Mouse (Mus musculus): Measurements from ENCODE around the gene Nelfb. TPM values are rescaled to one million over a fixed set of nuclear protein-coding genes. Genes with fewer than 3 reads are reported as not detected.

Nelfb gene
- polyA plus RNA-seq, 1 experiment from 2014 or later = 94.8 TPM

DNA sequence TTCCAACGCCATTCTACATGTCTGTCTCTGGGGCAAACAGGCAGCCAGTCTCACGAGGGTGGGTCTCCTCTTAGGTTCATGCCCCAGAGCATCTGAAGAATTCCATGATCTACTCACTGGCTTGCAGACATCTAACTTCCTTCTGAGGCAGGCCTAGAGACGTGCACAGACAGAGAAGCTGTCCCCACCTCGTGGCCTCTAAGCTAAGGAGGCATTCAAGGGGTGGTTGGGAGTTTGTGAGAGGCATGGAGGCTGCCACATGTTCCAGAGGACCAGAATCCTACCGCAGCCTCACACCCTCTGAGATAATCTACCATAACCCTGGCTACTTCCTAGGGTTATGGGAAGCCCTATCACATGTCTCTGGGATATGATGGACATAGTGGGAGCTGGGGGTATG, 17.3 kb downstream of the Nelfb start:
- Histone ChIP-seq H3K9me3 (no peaks in the 10 kb centered on the region), H3K36me3 (no peaks in the 10 kb centered on the region), H3K4me1 (replicated peaks) (peaks cover 30% of the 10 kb centered on the region), H3K27ac (peak overlapping the region; percentile 87; the same call in 1 of the 2 replicates), H3K27me3 (replicated peaks) (0 out of 2 replicates have a peak, but pooled peaks cover 4% of the 10 kb centered on the region), H3K4me2 (replicated peaks) (peak overlapping the region; percentile 65), H3K9ac (no peak overlapping the region), H3K4me3 (replicated peaks) (no peak overlapping the region)
- no peak for ATAC-seq
- WGBS = 68% methylated on average over 5 of the region's 5 CpGs

DNA sequence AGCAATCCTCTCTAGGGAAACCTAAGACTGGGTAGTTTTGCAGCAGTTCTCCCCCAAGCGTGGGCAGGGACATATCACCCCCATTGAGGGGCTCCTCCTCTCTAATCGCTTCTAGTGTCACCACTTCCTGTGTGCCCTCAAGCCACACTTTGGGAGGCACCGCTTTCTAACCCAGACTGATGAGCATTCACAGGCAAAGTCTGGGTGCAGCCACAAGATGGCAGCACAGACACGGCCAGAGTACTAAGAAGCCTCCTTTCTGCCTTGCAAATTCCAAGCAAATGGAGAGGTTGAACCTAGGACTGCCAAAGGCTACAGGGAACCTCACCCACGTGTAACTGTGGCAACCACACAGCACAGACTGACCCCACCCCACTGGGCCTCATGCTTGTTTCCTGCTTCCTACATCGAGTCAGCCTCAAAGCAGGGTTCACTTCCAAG, 17.9 kb downstream of the Nelfb start:
- peak overlapping the region; percentile 65 for H3K4me2 ChIP-seq (replicated peaks)
- no peak overlapping the region for H3K9ac ChIP-seq
- H3K9me3 ChIP-seq = no peaks in the 10 kb centered on the region
- H3K27me3 ChIP-seq (replicated peaks) = 0 out of 2 replicates have a peak, but pooled peaks cover 4% of the 10 kb centered on the region
- 0% methylated on average over 6 of the region's 6 CpGs for WGBS
- no peaks in the 10 kb centered on the region for H3K36me3 ChIP-seq
- no peak overlapping the region; the same call in 1 of the 2 replicates for H3K4me3 ChIP-seq (replicated peaks)
- H3K27ac ChIP-seq = peak overlapping the region; percentile 87; the same call in 1 of the 2 replicates
- peaks cover 30% of the 10 kb centered on the region for H3K4me1 ChIP-seq (replicated peaks)
- ATAC-seq = peak; percentile 80

DNA sequence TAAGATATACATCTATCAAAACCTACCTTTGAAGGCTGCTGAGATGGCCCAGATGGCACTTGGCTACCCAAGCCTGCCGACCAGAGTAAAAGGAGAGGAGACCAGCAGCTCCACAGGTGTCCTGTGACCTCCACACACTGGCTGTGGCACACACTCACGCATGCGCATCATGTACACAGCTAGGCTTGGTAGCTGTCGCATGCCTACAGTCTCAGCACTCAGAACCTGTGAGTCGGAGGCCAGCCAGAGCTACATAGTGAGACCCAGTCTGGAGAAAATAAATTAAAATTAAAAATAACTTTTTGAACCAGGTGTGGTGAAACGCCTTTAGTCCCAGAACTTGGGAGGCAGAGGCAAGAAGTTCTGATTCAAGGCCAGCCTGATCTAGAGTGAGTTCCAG, 23.4 kb downstream of the Nelfb start:
- no peak for ATAC-seq
- WGBS = 81% methylated on average over 6 of the region's 6 CpGs
- H3K4me1 ChIP-seq (replicated peaks) = peaks cover 12% of the 10 kb centered on the region
- no peak overlapping the region for H3K4me3 ChIP-seq (replicated peaks)
- H3K9ac ChIP-seq = no peak overlapping the region
- peaks cover 10% of the 10 kb centered on the region for H3K27me3 ChIP-seq (replicated peaks)
- no peak overlapping the region for H3K27ac ChIP-seq
- H3K4me2 ChIP-seq (replicated peaks) = no peak overlapping the region
- H3K9me3 ChIP-seq = no peaks in the 10 kb centered on the region
- H3K36me3 ChIP-seq = no peaks in the 10 kb centered on the region

DNA sequence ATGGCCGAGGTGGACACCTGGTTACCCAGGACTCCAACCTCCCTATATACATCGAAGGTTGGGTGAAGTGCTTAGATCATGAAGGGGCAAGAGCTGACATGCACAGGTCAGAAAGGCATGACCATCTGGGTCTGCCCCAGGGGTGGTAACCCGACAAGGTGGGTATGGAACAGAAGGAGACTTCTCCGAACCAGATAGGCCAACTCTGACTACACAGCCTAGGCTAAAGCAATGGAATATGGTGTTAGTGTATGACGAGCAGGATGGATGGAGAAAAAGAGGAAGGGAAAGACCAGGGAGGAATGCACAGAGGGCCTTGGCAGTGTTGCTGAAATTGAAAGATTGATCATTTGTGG, 24.7 kb downstream of the Nelfb start:
- ATAC-seq = no peak
- Histone ChIP-seq H3K27ac (no peak overlapping the region), H3K9ac (no peak overlapping the region), H3K27me3 (replicated peaks) (peaks cover 14% of the 10 kb centered on the region), H3K4me3 (replicated peaks) (peak overlapping the region; percentile 49; the same call in 1 of the 2 replicates), H3K4me2 (replicated peaks) (peak overlapping the region; percentile 96), H3K4me1 (replicated peaks) (peaks cover 11% of the 10 kb centered on the region), H3K36me3 (no peaks in the 10 kb centered on the region), H3K9me3 (no peaks in the 10 kb centered on the region)
- WGBS = 36% methylated on average over 5 of the region's 5 CpGs

DNA sequence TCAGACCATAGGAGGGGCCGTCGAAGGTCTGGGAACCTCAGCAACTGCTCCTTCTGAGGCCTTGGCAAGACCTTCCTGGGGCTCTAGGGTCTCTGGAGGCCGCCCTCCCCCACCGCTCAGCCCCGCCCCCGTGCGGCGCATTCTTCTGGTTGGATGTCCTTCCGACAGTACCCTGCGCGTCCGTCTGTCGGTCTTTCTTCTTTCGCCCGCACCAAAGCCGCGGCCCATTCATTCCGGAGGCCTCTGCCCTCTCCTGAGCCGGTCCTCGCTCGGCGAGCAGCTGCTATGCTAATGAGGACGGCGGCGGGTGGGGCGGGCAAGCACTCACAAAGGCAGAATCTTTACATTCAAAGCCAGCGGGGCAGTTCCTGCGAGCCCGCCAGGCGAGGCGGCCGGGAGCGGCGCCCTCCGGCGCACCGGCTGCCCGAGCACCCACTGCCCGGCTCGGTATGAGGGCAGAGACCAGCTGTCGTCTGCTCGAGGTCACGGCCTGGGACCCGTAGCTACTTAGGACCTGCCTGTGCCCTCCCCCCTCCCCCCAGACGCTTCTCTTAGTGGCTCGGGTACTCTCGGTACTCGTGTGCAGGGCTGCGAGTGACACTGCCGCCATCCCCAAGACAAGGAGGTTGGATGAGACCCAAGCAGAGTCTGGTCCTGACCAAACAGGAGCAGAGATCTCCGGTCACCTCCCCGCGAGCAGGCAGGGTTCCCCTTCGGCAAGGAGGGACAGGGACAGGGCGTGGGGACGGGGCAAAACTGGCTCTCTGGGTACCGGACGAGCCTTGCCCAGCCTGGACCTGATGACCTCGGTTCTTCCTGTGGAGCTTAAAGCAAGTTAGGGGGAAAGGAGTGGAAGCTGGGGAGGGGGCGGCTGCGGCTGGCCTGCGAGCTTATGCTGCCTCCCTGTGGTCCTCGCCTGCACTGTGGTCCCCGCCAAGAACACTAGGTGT, 25.4 kb downstream of the Nelfb start:
- WGBS = 1% methylated on average over 64 of the region's 64 CpGs
- H3K9me3 ChIP-seq = no peaks in the 10 kb centered on the region
- H3K27ac ChIP-seq = peak overlapping the region; percentile 70
- peaks cover 18% of the 10 kb centered on the region for H3K27me3 ChIP-seq (replicated peaks)
- H3K4me2 ChIP-seq (replicated peaks) = peak overlapping the region; percentile 96
- peak overlapping the region; percentile 49 for H3K4me3 ChIP-seq (replicated peaks)
- no peaks in the 10 kb centered on the region for H3K36me3 ChIP-seq
- peaks cover 15% of the 10 kb centered on the region for H3K4me1 ChIP-seq (replicated peaks)
- ATAC-seq = peak; percentile 65
- peak overlapping the region; percentile 61 for H3K9ac ChIP-seq

DNA sequence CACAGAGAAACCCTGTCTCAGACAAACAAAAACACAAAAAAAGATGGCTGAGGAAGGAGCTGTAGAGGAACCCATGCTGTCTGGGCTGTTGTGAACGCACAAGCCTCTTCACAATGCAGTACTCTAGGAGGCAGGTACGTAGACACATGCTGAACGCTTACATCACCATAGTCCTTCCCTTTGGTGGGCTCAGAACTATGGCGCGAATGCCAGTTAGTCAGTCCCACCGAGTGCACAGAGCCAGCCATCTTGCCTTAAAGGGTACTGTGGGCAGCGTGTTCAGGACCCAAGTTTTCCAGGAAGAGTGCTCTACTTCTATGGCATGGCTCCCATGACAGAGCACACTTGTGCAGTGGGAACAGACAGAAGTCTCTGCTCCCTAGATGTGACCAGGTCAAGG, 26.8 kb downstream of the Nelfb start:
- Histone ChIP-seq H3K27me3 (replicated peaks) (peaks cover 28% of the 10 kb centered on the region), H3K9ac (no peak overlapping the region), H3K4me3 (replicated peaks) (no peak overlapping the region)

DNA sequence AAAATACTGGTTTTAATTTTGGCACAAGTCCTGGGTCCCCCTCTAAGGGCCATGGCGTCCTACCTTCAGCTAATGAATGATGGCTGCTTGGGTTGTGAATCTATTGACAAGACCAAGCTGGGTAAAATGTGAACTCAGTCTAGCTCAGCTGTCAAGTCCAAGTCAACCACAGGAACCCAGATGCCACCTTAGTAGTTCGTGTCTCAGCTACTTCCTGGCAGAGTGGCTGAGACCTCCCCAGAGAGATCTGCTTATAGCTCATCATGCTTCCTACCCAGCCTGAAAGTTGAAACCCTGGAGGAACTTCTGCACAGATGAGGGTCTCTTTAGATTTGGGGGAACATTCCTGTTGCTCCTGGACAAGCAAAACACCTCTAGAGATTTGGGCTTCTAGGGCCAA, 28.0 kb downstream of the Nelfb start:
- 70% methylated on average over 2 of the region's 2 CpGs for WGBS
- no peaks in the 10 kb centered on the region for H3K36me3 ChIP-seq
- H3K9me3 ChIP-seq = no peaks in the 10 kb centered on the region
- no peak overlapping the region for H3K4me3 ChIP-seq (replicated peaks)
- peaks cover 34% of the 10 kb centered on the region for H3K4me1 ChIP-seq (replicated peaks)
- H3K9ac ChIP-seq = no peak overlapping the region
- ATAC-seq = no peak
- peaks cover 34% of the 10 kb centered on the region for H3K27me3 ChIP-seq (replicated peaks)
- no peak overlapping the region for H3K27ac ChIP-seq
- H3K4me2 ChIP-seq (replicated peaks) = peak overlapping the region; percentile 42; the same call in 1 of the 2 replicates

More for the DNA sequence above, 26.8 kb downstream of the Nelfb start:
- no peak overlapping the region for H3K4me2 ChIP-seq (replicated peaks)
- no peaks in the 10 kb centered on the region for H3K9me3 ChIP-seq
- 92% methylated on average over 7 of the region's 7 CpGs for WGBS
- ATAC-seq = no peak
- no peaks in the 10 kb centered on the region for H3K36me3 ChIP-seq
- H3K4me1 ChIP-seq (replicated peaks) = peaks cover 27% of the 10 kb centered on the region
- H3K27ac ChIP-seq = no peak overlapping the region

DNA sequence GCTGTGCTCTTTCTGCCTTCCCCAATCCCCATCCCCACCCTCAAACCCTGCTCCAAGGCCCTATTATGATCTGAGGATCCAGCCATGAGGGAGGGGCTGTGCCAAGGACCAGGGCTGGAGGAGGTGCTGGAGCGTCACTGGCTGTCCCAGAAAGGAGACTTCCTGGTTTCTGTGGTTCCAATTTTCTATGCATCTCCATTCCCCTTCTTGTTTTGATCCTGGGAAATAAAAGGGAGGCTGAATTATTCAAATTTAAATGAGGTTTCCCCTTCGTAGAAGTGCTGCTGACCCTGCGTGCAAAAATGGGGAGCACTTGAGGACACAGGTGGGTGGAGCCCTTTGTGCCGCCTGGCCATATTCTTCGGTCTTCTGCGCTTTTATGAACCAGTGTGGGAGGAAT, 28.6 kb downstream of the Nelfb start:
- no peak for ATAC-seq
- Histone ChIP-seq H3K9ac (no peak overlapping the region), H3K4me3 (replicated peaks) (peak overlapping the region; percentile 68), H3K4me2 (replicated peaks) (peak overlapping the region; percentile 42), H3K9me3 (no peaks in the 10 kb centered on the region), H3K27ac (no peak overlapping the region), H3K27me3 (replicated peaks) (peaks cover 40% of the 10 kb centered on the region), H3K4me1 (replicated peaks) (peaks cover 41% of the 10 kb centered on the region), H3K36me3 (no peaks in the 10 kb centered on the region)
- whole genome bisulfite sequencing = 34% methylated on average over 6 of the region's 6 CpGs

DNA sequence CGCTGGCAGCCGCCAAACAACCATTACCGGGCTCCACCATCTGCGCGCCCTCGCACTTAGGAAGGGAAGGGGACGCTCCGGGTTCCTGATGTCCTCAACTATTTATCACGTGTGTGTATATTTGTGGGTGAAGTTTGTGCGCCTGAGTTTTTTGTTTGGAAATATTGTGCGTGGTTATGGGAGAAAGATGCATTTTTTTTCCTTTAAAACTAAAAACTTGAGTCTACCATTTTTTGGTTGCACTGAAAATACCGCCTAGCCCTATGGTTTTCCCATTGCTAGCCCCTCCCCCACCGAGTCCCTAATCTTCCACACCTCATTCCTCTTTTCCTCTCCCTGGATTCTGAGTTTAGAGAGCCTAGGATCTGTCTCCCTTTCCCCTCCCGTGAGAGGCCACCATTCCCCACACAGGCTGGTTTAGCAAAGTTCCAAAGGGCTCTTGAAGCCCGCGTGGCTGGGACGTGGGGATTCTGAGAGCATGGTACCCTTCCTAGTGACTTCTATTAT, 29.3 kb downstream of the Nelfb start:
- Histone ChIP-seq H3K9ac (peak overlapping the region; percentile 42), H3K9me3 (no peaks in the 10 kb centered on the region), H3K27ac (peak overlapping the region; percentile 95), H3K27me3 (replicated peaks) (peaks cover 40% of the 10 kb centered on the region), H3K36me3 (no peaks in the 10 kb centered on the region), H3K4me1 (replicated peaks) (peaks cover 48% of the 10 kb centered on the region), H3K4me3 (replicated peaks) (peak overlapping the region; percentile 68), H3K4me2 (replicated peaks) (peak overlapping the region; percentile 91)
- no peak for ATAC-seq
- 1% methylated on average over 17 of the region's 17 CpGs for WGBS

DNA sequence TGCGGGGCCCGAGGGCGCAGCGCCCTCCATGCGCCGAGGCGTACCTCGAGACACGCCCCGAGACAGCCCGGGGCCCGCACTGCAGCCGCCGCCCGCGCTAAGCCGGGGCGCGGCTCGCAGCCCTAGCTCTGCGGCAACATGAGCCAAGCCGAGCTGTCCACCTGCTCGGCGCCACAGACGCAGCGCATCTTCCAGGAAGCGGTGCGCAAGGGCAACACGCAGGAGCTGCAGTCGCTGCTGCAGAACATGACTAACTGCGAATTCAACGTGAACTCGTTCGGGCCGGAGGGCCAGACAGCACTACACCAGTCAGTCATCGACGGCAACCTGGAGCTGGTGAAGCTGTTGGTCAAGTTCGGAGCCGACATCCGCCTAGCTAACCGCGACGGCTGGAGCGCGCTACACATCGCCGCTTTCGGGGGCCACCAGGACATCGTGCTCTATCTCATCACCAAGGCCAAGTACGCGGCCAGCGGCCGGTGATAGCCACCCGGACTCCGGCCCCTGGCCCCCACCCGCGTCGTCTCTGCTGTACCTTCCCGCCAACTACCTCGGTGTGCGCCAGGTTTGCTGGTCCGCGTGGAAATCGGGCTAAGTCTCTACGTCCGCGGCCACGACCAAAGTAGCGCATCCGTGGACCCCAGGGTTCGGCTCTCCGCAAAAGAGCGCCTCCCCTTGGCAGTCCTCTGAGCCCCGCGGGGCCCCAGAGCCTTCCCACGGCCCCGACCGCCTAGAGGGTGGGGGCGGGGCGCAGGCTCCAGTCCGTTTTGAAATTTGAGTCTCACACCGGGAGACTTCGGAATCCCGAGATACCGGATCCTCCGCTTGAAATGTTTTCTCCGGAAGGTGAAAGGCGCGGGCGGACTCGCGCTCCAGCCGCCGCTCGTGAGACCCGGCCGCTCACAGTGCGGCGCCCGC, 30.1 kb downstream of the Nelfb start:
- under 1% methylated on average over 100 of the region's 100 CpGs for WGBS
- Histone ChIP-seq H3K27ac (peak overlapping the region; percentile 95), H3K36me3 (no peaks in the 10 kb centered on the region), H3K4me3 (replicated peaks) (peak overlapping the region; percentile 68), H3K4me1 (replicated peaks) (peaks cover 54% of the 10 kb centered on the region), H3K9me3 (no peaks in the 10 kb centered on the region), H3K27me3 (replicated peaks) (peaks cover 40% of the 10 kb centered on the region), H3K9ac (peak overlapping the region; percentile 42), H3K4me2 (replicated peaks) (peak overlapping the region; percentile 91)
- peak; percentile 74 for ATAC-seq

DNA sequence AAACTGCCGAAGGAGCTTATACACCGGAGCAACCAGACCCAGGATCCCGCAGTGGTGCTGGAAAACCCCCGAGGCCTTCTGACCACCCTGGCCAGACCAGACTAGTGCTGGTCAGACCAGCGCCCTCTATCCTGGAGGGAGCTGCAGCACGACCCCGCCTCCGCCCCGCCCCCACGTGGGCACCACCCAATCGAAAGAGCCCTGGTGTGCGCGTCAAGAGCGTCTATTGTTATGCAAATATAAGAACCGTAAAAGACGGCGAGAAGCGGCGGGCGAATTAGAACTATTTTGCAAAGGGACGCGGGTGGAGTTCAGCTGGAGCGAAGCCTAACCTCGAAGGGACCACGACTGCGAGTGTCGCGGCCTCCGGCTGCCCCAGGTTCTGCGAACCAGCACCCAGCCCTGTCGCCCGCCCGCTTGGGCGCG, 30.8 kb downstream of the Nelfb start, which contains the start of gene Nrarp:
Gene Nrarp, plus strand, starts transcription at position 281 of the 426 bp plus-strand sequence.
- H3K36me3 ChIP-seq = no peaks in the 10 kb centered on the region
- H3K4me1 ChIP-seq (replicated peaks) = peaks cover 54% of the 10 kb centered on the region
- peak within 1 kb of the TSS; percentile 68 for H3K4me3 ChIP-seq (replicated peaks)
- H3K27me3 ChIP-seq (replicated peaks) = peaks cover 40% of the 10 kb centered on the region
- peak within 1 kb of the TSS; percentile 95 for H3K27ac ChIP-seq
- no peaks in the 10 kb centered on the region for H3K9me3 ChIP-seq
- peak; percentile 90 for ATAC-seq
- under 1% methylated on average over 35 of the region's 35 CpGs for WGBS
- peak within 1 kb of the TSS; percentile 42 for H3K9ac ChIP-seq
- H3K4me2 ChIP-seq (replicated peaks) = peak within 1 kb of the TSS; percentile 91
